Mouse (Mus musculus): Measurements from ENCODE around the gene Gm21969. TPM values are rescaled to one million over a fixed set of nuclear protein-coding genes. Genes with fewer than 3 reads are reported as not detected.

Gene Gm21969
- total RNA-seq, 2 experiments from 2014 or later, result not detected

Small RNA genes lying within 50 kb of the gene (microRNA-seq; reads per million reads assigned to microRNA genes)
- not detected for gene Gm25571
- gene Mir7020, result not detected

Other genes starting within 250 kb of the Gm21969 start
- 10 to 100 TPM; 11.5 to 11.8 TPM for gene Iffo2, start 72.6 kb upstream of the Gm21969 start, total RNA-seq (2021)
- gene Aldh4a1, start 19.7 kb downstream of the Gm21969 start, total RNA-seq (2021), result 10 to 100 TPM; 26.0 to 34.7 TPM
- not detected for gene Tas1r2, start 50.4 kb downstream of the Gm21969 start, total RNA-seq (2021)
- gene Pax7, start 230.3 kb downstream of the Gm21969 start, total RNA-seq (2021), result 10 to 100 TPM; 21.6 to 22.3 TPM